Mouse (Mus musculus) CH12F3 (cell line): ENCODE data around the gene Rab5if.
"Not testable (repeated sequence)": the region's sequence is repeated elsewhere in the genome, so short reads cannot be mapped to it uniquely, and the experiment has no call there.

Source experiments
- in situ Hi-C: fragments of 300-500 bp; cut with MboI; formaldehyde crosslinking; loops from 2 replicates; pipeline ENCODE4 v1.14.3; 2020; ENCODE audit warnings: low sequenced_read_pairs

Rab5if gene

GRCm38 (mm10) chr2:156885666-156886065, 22.7 kb downstream of the Rab5if start:
- in situ Hi-C loops = not testable (repeated sequence)

GRCm38 (mm10) chr2:156886084-156886631, 23.2 kb downstream of the Rab5if start:
- in situ Hi-C loops = no loop called here

DNA sequence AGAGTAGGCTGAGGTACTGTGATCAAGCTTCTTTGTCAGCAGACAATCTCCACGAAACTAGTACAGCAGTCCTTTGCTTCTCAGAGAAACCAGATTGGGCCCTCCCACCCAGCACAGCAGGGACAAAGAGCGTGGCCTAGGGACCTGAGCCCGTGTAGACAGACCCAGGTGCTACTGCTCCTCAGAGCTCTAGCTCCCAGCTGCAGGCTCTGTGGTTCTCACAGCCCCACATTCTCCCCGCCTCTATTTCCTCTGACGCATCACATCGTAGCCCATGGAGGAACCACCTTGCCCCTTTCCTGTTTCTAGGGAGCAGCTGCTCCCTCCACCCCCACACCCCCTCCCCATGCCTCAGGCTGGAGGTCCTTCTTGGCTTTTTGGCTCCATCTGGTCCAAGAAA, 24.1 kb downstream of the Rab5if start, which contains the start of gene Sla2:
TSS of gene Sla2 (minus strand) at position 176 of the 400 bp plus-strand sequence.
- in situ Hi-C loops = no loop called here

- in situ Hi-C loops = no loop called here
These were observed 25.6 kb downstream of the Rab5if start for GRCm38 (mm10) chr2:156888490-156888889.

DNA sequence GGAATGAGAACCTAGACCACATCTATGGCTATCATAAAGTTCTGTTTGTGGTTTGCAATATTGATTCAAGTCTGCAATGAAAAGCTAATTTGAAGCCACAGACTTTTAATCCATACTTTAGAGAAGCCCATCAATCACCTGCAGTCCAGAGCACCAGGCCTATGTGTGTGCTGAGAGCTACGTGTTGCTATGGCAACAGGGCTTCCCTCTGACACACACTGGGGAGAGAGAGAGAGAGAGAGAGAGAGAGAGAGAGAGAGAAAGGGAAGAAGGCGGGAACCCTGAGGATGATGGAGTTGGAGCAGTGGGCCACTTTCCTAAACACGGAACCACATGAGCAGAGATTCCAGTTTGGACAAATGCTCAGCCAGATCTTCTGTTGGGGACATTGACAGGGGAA, 29.3 kb downstream of the Rab5if start:
- in situ Hi-C loops = no loop called here

- in situ Hi-C loops = no loop called here
These were observed 29.9 kb downstream of the Rab5if start for GRCm38 (mm10) chr2:156892821-156893220.

GRCm38 (mm10) chr2:156894496-156895265, 31.8 kb downstream of the Rab5if start:
- in situ Hi-C loops = no loop called here

DNA sequence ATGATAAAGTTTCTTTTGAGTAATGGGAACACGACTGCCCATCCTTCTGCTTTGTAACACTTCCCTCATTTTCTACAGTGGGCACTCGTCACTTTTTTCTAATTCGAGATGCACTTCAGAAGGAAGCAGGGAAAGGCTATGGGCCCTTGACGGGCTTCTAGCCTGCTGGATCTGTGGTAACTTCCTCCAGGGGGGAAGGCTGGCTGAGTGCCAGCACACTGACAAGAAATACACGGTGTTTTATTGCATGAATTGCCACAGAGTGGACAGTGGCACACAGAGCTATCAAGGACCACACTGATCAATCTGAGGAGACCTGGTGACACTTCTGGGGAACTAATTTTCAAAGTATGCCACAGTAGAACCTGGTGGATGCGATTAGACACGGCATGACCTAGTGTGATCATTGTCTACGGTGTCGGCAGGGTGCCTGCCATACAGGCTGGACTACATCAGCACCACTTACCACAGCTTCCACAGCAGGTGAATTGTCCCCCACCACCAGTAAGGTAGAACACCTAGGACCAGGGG, 33.5 kb downstream of the Rab5if start:
- in situ Hi-C loops = no loop called here

DNA sequence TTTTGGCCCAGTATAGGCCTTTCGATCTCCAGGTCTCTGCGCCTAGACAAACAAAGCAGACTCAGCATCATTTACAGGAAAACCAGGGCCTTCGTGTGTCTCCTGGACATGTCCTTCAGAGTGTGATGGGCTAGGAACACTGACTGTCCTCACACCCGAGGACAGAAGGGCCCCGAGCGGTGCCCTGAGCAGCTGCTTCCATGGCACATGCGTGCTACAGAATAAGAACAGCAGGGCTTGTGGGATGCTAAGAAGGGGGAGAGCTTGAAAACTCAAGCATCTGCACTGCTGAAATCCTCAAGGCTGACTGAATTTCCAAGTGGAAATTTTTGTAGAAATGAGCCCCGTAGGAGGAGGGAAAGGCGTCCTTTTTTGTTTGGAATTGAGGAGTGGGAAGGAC, 34.1 kb downstream of the Rab5if start:
- in situ Hi-C loops = no loop called here

GRCm38 (mm10) chr2:156898374-156898773, 35.4 kb downstream of the Rab5if start:
- in situ Hi-C loops = no loop called here

- in situ Hi-C loops = no loop called here
These were observed 36.3 kb downstream of the Rab5if start for GRCm38 (mm10) chr2:156899184-156899583.

- in situ Hi-C loops = no loop called here
These were observed 38.4 kb downstream of the Rab5if start for GRCm38 (mm10) chr2:156901344-156901743.

DNA sequence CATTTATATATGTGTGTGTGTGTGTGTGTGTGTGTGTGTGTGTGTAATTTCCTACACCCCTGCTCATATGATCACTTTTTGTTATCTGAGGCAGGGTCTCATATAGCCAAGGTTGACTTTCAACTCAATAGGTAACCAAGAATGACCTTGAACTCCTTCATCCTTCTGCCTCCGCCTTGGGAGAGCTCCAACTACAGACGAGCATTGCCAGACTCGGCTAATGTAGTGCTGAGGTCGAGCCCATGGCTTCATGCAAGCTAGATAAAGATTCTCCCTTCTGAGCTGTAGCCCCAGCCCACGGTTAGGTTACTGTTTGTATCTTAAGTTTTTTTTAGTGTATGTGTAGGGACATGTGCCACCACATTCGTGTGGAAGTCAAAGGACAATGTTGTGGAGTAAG, 39.0 kb downstream of the Rab5if start:
- in situ Hi-C loops = no loop called here

- in situ Hi-C loops = not testable (repeated sequence)
These were observed 39.5 kb downstream of the Rab5if start for GRCm38 (mm10) chr2:156902411-156902810.

DNA sequence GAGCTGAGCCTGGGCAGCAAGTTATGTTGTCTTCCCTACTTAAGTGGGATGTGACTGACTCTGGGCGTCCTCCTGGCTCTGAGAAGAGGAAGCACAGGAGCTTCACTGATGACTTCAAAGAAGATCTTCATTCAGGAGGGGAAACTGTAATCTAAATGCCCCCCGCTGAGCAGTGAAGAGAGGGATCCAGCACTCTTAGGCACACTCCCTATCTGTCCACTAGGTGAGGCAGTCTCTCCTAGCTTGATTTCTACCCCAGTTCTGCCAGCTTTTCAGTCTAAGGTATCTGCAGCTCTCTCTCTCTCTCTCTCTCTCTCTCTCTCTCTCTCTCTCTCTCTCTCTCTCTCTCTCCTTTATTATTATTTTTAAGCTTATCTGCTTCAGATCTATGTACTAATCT, 40.4 kb downstream of the Rab5if start:
- in situ Hi-C loops = no loop called here

DNA sequence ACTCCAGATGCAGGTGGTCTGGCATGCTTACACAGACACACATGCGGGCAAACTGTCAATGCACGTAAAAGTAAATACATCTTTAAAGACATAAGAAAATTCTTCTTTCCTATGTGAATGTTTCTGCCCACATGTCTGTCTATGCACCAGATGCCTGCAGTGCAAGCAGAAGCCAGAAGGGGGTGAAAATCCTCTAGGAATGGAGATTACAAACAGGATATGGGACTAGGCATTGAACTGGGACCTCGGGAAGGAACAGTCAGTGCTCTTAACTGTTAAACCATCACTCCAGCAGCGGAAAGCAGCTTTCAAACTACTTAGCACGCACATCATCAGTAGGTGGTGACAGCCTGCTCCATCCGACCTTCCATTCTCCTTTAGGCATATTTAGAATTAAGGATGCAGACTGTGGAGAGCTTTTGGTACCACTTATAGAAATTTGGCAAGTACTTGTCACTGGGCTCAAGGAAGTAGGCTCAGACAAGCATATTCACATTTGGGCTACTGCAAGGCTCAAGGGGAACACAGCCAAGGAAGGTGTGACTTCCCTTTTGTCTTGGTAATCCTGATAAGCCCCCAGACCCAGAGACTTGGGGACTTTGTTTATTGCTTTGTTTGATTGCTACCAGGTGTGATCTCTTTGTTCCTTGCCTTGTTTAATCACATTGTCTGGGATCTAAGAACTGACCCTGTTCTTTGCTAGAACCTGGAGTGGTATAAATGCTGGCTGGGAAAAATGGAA, 42.2 kb downstream of the Rab5if start:
- in situ Hi-C loops = no loop called here

GRCm38 (mm10) chr2:156905931-156906330, 43.0 kb downstream of the Rab5if start:
- in situ Hi-C loops = not testable (repeated sequence)

DNA sequence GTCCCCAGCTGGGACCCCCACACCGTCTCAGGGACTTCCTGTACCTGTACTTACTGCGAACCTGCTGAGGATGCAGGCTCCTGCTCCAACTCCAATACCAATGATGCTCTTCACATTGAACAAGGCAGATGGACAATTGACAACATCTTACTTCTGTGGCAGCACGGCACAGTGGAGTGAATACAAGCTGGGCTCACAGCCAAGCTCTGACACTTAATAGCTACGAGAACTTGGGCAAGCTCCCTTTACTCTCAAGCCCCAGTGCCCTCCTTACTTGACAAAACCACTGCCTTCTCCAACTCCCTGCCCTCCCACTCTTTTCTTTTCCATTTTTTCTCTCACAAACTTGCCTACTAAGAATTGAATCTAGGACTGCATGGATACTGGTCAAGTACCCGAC, 50.3 kb downstream of the Rab5if start:
- in situ Hi-C loops = no loop called here

GRCm38 (mm10) chr2:156915559-156915958, 52.6 kb downstream of the Rab5if start:
- in situ Hi-C loops = no loop called here

DNA sequence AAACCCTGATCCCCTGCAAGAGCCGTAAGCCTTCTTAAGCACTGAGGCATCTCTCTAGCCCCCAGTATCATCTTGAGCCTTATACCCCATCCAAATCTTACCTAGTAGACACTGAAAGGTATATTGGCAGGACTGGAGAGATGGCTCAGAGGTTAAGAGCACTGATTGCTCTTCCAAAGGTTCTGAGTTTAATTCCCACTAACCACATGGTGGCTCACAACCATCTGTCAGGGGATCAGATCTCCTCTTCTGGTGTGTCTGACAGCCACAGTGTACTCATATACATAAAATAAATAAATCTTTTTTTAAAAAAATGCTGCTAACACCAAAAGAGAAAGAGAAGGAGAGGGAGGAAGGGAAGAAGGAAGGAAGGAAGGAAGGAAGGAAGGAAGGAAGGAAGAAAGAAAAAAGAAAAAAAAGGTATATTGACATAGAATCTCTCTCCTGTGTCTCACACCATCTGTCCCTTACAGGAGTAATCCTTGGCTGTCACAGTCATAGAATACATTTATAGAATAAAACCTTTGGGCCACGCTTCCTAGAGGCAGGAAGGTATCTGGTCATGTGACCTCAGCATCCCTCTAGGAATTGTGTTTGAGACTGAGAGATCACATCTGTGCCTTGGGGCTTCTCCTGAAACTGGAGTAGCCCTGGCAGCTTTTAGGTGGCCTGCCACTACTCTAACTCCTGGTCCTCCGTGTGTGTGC, 53.6 kb downstream of the Rab5if start:
- in situ Hi-C loops = no loop called here

DNA sequence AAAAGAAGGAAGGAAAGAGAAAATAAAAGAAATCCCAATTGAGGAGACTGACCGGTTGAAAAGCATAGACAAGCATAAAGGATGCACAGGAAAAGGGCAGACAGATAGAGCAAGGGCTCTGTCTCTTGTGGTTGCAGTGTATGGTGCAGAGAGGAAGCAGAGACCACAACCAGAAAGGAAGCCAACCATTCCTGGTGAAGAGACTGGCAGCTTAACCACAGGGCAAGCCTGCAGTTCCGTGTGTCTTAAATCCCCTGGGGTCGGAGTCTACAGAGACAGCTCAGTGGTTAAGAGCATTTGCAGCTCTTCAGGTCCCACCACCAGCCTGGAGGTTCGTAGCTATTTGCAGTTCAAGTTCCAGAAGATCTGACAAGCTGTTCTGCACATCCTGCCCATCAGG, 55.6 kb downstream of the Rab5if start:
- in situ Hi-C loops = no loop called here
